Mouse (Mus musculus) heart, embryonic 13.5 days (tissue): Measurements from ENCODE around the gene Casr. TPM values are rescaled to one million over a fixed set of nuclear protein-coding genes. Genes with fewer than 3 reads are reported as not detected.

Experiments
- ATAC-seq: fragments of 200-750 bp; cut with Nextera tagmentation; 2 replicates; pipeline ENCODE4 v1.8.0; 2017; ENCODE audit warnings: moderate TSS enrichment; ENCODE audit not compliant: insufficient number of reproducible peaks, low FRiP score, low TSS enrichment; ENCODE audit errors: extremely low read depth
- H3K27ac ChIP-seq: fragments of 300-500 bp; sonication (generic); replicated peaks from 2 replicates; pipeline ENCODE4 v1.5.1; 2015; ENCODE audit warnings: moderate library complexity, mild to moderate bottlenecking, inconsistent platforms
- H3K27me3 ChIP-seq: fragments of 300-500 bp; sonication (generic); replicated peaks from 2 replicates; pipeline ENCODE4 v1.6.1; 2015; ENCODE audit warnings: mild to moderate bottlenecking, inconsistent platforms
- H3K36me3 ChIP-seq: fragments of 300-500 bp; sonication (generic); 2 replicates; pipeline ENCODE4 v1.6.1; 2015; ENCODE audit warnings: mild to moderate bottlenecking, inconsistent platforms
- H3K4me1 ChIP-seq: fragments of 300-500 bp; sonication (generic); 2 replicates; pipeline ENCODE4 v1.6.1; 2015; ENCODE audit warnings: inconsistent platforms
- H3K4me2 ChIP-seq: fragments of 300-500 bp; sonication (generic); 2 replicates; pipeline ENCODE4 v1.6.1; 2015; ENCODE audit warnings: inconsistent platforms, mild to moderate bottlenecking, moderate library complexity
- H3K4me3 ChIP-seq: fragments of 300-500 bp; sonication (generic); 2 replicates; pipeline ENCODE4 v1.5.1; 2015; ENCODE audit warnings: moderate library complexity, mild to moderate bottlenecking, inconsistent platforms
- H3K9ac ChIP-seq: fragments of 300-500 bp; sonication (generic); 2 replicates; pipeline ENCODE4 v1.6.1; 2015; ENCODE audit warnings: inconsistent platforms, mild to moderate bottlenecking, moderate library complexity
- H3K9me3 ChIP-seq: fragments of 300-500 bp; sonication (generic); 2 replicates; pipeline ENCODE4 v1.6.1; 2016; ENCODE audit warnings: inconsistent platforms
- WGBS: fragments of 180-500 bp; shearing (Covaris S2); methylation state at CpG from one replicate; pipeline ENCODE4 v1.1.7; 2015; ENCODE audit warnings: mixed read lengths; 5-methylcytosine and 5-hydroxymethylcytosine counted together
- polyA plus RNA-seq: library from polyadenylated mRNA; unstranded; fragments of >200 nt; fragmentation: Nextera tagmentation; extraction: Ambion mirVana; gene quantifications from 2 replicates; pipeline ENCODE4 v1.2.1, GENCODE M21; 2015

The Casr gene
- polyA plus RNA-seq, 1 experiment from 2014 or later: 0.07 TPM

DNA sequence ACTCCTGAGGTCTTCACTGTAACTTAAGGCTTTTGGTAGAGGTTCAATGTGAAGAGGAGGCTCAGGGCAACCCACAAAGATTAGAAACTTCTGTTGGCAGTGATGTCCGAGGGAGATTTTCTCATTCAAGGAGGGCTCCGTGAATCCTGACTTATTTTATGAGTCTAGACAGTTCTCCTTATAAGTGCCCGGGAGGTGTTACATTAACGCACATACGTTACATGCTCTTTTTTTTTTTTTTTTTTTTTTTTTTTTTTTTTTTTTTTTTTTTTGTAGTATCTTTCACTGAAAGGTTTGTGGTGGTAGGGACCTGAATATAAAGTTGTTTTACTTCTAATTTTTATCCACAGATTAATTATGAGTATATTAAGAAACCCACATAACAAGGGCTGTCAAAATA, 54.6 kb downstream of the Casr start:
- 78% methylated on average over 5 of the region's 5 CpGs for WGBS
- Histone ChIP-seq H3K27ac (no peak overlapping the region), H3K9me3 (no peaks in the 10 kb centered on the region)

DNA sequence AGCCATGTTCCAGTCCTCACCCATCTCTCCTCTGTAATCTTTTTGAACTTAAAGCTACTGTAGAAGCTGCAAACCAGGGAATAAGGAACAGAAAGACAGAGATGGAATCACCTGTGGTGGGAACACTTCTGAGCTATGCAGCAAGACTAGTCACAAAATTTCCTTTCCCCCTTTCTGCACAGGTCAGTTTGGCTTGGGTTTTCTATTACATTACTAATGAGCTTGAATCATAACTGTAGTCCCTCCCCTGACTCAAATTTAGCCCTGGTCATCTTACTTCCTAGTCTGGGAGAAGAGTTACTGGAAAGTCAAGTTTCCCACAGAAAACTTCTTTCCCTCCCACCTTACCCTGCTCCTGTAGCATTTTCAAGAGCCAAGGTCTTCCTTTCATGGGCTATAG, 55.1 kb downstream of the Casr start:
- H3K9me3 ChIP-seq: no peaks in the 10 kb centered on the region
- no peaks in the 10 kb centered on the region for H3K36me3 ChIP-seq
- ATAC-seq: no peak
- H3K4me1 ChIP-seq: no peaks in the 10 kb centered on the region
- H3K27me3 ChIP-seq: no peaks in the 10 kb centered on the region
- no peak overlapping the region for H3K9ac ChIP-seq
- H3K4me2 ChIP-seq: no peak overlapping the region
- H3K4me3 ChIP-seq: no peak overlapping the region
- no peak overlapping the region for H3K27ac ChIP-seq

More for the DNA sequence above, 54.6 kb downstream of the Casr start:
- Histone ChIP-seq H3K27me3 (no peaks in the 10 kb centered on the region), H3K4me2 (no peak overlapping the region), H3K36me3 (no peaks in the 10 kb centered on the region), H3K4me1 (no peaks in the 10 kb centered on the region), H3K9ac (no peak overlapping the region), H3K4me3 (no peak overlapping the region)
- ATAC-seq: no peak

DNA sequence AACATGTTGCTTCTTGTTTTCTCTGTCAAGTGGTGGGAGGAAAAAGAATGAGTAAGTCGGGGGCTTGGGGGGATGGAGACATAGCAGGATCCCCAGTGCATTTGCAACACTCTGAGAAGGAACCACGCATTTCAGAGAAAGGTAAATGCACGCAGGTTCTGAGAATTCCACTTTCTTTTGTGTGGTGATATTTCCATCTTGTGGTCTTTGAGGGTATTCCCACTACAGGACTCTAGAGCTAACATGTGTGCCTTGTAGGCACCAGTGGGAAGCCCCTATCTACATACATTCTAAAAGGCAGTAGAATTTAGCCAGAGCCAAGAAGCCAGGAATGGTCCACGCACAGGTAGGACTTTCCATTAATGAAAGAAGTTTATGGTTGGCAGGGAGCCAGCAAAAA, 56.0 kb downstream of the Casr start:
- H3K36me3 ChIP-seq: no peaks in the 10 kb centered on the region
- H3K4me2 ChIP-seq: no peak overlapping the region
- H3K9ac ChIP-seq: no peak overlapping the region
- ATAC-seq: no peak
- no peaks in the 10 kb centered on the region for H3K4me1 ChIP-seq
- H3K4me3 ChIP-seq: no peak overlapping the region
- WGBS: 47% methylated on average over 4 of the region's 4 CpGs
- H3K27me3 ChIP-seq: no peaks in the 10 kb centered on the region
- H3K27ac ChIP-seq: no peak overlapping the region
- H3K9me3 ChIP-seq: no peaks in the 10 kb centered on the region

DNA sequence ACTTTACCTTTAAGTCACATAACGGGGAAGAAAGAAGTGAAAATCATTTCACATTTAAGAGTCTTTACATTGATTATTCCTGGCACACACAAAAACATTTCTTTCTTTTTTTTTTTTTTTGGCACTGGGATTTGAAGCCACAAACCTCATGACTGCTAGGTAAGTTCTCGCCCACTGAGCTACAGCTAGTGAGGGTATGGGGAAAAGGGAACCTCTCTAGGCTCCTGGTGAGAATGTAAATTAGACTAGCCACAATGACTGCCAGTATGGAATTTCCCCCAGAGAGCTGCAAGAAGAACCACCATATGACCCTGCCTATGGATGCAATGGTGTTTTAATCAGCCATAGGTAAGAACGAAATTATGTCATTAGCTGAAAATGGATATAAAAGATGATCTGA, 56.8 kb downstream of the Casr start:
- H3K9ac ChIP-seq: no peak overlapping the region
- WGBS: 64% methylated on average over 3 of the region's 3 CpGs

DNA sequence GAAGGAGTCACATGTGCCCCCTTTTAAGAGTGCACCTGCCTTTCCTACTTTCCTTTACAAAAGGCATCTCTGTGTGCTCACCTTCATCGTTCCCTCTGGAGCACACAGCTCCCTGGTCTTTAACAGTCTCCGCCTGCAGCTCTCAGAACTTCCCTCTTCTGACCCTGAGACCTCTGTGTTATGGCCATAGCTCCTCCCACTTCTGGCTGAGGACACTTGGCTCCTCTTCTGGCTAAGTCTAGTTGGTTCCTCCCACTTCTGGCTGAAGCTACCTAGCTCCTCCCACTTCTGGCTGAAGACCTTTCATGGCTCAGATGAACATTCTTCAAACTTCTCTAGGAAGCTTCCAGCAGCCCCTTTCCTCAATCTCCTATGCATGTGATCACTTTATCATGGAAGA, 59.7 kb downstream of the Casr start:
- ATAC-seq: no peak
- H3K4me1 ChIP-seq: no peaks in the 10 kb centered on the region
- WGBS: 70% methylated on average over 2 of the region's 2 CpGs

More for the DNA sequence above, 56.8 kb downstream of the Casr start:
- H3K4me2 ChIP-seq: no peak overlapping the region
- H3K27me3 ChIP-seq: no peaks in the 10 kb centered on the region
- ATAC-seq: no peak
- no peaks in the 10 kb centered on the region for H3K4me1 ChIP-seq
- H3K9me3 ChIP-seq: no peaks in the 10 kb centered on the region
- H3K36me3 ChIP-seq: no peaks in the 10 kb centered on the region
- no peak overlapping the region for H3K4me3 ChIP-seq
- H3K27ac ChIP-seq: no peak overlapping the region

DNA sequence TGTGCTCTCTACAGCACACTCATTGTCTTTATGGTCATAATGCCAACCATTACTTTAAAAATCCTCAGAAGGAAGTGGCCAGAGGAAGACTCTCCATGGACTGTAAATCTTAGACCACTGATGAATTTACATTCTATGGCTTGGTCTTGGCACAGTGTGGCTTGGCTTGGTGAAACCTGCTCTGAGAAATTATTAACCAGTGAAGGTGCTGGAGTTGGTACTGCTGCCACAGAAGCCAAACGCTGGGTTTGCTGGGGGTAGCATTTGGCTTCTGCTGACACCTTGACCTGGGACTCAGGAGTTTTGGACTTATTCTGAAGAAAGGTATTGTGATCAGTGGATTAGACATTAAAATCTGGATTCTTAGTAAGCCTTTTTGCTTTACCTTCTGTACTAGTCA, 69.5 kb downstream of the Casr start:
- whole genome bisulfite sequencing: 84% methylated on average over 1 of the region's 1 CpGs
- Histone ChIP-seq H3K4me3 (no peak overlapping the region), H3K9ac (no peak overlapping the region), H3K36me3 (no peaks in the 10 kb centered on the region), H3K9me3 (no peaks in the 10 kb centered on the region), H3K27ac (no peak overlapping the region), H3K4me2 (no peak overlapping the region), H3K4me1 (no peaks in the 10 kb centered on the region), H3K27me3 (no peaks in the 10 kb centered on the region)
- ATAC-seq: no peak

More for the DNA sequence above, 59.7 kb downstream of the Casr start:
- Histone ChIP-seq H3K9ac (no peak overlapping the region), H3K4me3 (no peak overlapping the region), H3K36me3 (no peaks in the 10 kb centered on the region), H3K9me3 (no peaks in the 10 kb centered on the region), H3K4me2 (no peak overlapping the region), H3K27me3 (no peaks in the 10 kb centered on the region), H3K27ac (no peak overlapping the region)

DNA sequence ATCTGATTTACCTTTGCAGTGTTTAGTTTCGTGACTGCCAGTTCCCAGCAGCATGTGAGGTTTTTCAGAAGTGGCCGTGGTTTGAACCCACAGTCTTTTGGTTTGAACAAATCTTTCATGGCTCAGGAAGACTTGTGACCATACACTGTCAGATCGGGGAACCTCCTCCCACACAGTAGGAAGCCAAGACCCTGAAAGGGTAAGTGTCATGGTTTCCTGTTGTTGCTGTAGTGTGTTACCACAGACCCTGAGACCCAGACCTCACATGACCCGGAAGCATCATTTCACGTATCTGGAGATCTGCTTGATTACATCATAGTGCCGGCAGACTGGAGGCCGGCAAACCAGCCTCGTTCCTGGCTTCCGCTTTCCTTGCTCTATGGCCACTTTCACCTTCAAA, 85.1 kb downstream of the Casr start:
- Histone ChIP-seq H3K9me3 (no peaks in the 10 kb centered on the region), H3K9ac (no peak overlapping the region), H3K36me3 (no peaks in the 10 kb centered on the region), H3K27me3 (0 out of 2 replicates have a peak, but pooled peaks cover 5% of the 10 kb centered on the region), H3K4me2 (no peak overlapping the region), H3K4me1 (no peaks in the 10 kb centered on the region), H3K4me3 (no peak overlapping the region), H3K27ac (no peak overlapping the region)
- ATAC-seq: no peak
- WGBS: 69% methylated on average over 9 of the region's 9 CpGs

DNA sequence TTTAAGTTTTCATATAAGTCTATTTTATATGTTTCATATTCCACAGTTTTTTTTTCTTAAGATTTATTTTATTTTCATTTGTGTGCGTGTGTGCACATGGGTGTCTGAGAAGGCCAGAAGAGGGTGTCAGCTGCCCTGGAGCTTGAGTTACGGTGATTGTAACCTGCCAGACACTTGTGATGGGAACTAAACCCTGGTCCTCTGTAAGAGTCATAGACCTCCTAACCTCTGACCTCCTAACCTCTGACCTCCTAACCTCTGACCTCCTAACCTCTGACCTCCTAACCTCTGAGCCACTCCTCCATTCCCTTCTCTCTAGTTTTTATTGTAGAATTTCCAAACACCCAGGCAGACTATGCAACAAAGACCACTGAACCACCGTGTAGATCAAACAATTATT, 86.4 kb downstream of the Casr start:
- Histone ChIP-seq H3K4me1 (no peaks in the 10 kb centered on the region), H3K27ac (no peak overlapping the region), H3K4me3 (no peak overlapping the region), H3K9ac (no peak overlapping the region), H3K9me3 (no peaks in the 10 kb centered on the region), H3K27me3 (0 out of 2 replicates have a peak, but pooled peaks cover 5% of the 10 kb centered on the region), H3K4me2 (no peak overlapping the region), H3K36me3 (no peaks in the 10 kb centered on the region)
- WGBS: 77% methylated on average over 3 of the region's 3 CpGs
- no peak for ATAC-seq

DNA sequence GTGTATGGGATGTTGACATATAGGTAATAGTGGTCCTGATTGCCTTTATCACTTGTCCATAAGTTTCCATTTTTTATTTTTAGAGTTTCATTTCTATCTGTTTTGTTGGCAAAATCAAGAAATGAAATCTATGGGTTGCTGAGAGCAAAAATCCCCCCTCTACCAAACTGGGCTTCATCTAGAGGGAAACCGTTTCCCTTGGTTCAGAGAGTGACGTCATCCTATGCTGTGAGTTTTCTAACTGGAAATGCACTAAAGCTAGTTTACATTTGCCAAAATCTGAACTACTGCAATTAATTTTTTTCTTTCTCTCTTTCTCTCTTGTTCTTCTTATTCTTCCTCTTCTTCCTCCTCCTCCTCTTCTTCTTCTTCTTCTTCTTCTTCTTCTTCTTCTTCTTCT, 87.1 kb downstream of the Casr start:
- WGBS: 63% methylated on average over 2 of the region's 2 CpGs
- no peak overlapping the region for H3K4me3 ChIP-seq
- no peak overlapping the region for H3K27ac ChIP-seq
- no peak for ATAC-seq
- no peaks in the 10 kb centered on the region for H3K4me1 ChIP-seq
- no peak overlapping the region for H3K9ac ChIP-seq
- H3K27me3 ChIP-seq: 0 out of 2 replicates have a peak, but pooled peaks cover 5% of the 10 kb centered on the region
- H3K9me3 ChIP-seq: no peaks in the 10 kb centered on the region
- H3K4me2 ChIP-seq: no peak overlapping the region
- H3K36me3 ChIP-seq: no peaks in the 10 kb centered on the region

DNA sequence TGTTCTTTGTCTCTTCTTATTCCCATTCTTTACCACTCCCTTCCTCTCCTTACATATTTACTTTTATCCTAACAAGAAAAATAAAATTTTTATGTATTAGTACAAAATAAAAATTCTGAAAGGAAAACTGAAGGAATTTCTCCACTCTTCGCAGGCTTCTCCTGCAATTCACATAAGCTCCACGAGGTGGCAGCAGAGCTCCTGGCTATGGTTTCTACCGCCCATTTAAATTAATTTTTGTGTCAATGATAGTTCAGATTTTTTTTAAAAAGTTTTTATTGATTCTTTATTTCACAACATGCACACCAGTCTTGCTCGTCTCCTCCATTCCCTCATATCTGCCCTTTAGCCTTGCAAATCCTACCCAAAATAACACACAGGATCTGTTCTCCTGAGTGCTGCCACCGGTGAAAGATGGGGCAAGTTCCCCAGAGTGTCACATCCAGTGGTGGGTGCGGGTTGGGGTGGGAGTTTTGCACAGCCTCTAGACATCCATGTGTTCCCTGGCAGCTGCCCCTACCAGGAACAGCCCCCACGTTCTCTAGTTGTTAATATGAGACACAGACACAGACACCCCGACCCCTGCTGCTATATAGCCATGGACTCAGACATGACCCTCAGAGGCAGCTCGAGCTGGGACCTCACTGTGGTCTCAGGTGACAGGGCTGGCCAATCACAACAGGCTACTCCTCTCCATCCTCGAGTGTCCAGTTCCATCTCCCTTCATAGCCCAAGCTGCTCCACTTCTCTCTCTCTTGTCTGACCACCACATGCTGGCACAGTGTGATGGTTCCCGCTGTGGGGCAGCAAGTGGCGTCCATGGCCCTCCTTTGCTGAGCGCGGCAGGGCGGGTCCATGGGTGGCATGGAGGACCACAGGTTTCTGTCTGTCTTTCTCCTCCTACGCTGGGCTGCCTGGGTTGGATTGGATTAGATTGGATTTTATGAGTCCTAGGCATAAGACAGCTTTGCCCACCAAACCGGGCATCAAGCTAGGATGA, 88.4 kb downstream of the Casr start:
- Histone ChIP-seq H3K36me3 (no peaks in the 10 kb centered on the region), H3K27ac (no peak overlapping the region), H3K27me3 (0 out of 2 replicates have a peak, but pooled peaks cover 5% of the 10 kb centered on the region), H3K4me2 (no peak overlapping the region), H3K9ac (no peak overlapping the region), H3K4me3 (no peak overlapping the region), H3K9me3 (0 out of 2 replicates have a peak, but pooled peaks cover 3% of the 10 kb centered on the region), H3K4me1 (no peaks in the 10 kb centered on the region)
- no peak for ATAC-seq
- 41% methylated on average over 17 of the region's 17 CpGs for WGBS

DNA sequence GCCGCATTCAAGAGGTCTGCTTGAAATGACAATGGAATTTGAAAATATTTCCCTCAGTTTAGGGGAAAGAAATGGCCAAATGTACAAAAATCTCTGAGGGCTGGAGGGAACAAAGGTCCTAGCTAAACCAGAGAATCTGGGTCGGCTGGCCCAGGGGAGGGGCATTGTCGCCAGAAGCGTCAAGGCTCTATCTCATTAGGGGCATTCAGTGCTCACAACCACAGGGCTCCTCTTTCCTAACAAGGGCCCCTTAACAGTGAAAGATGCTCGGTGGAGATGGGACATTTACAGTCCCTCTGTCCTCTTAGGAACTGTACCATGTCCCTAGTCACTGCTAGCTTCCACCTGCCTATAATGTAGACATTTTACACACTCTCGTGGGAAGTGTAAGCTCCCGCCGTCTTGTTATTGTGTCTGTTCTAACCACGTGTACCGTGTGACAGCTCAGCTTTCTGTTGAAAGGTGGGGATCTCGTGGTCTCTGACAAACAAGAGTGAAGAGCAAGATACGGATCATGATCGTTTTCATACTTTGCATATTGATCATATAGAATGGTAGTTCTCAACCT, 90.8 kb downstream of the Casr start:
- Histone ChIP-seq H3K9ac (no peak overlapping the region), H3K4me3 (no peak overlapping the region), H3K27ac (no peak overlapping the region), H3K4me1 (no peaks in the 10 kb centered on the region), H3K9me3 (0 out of 2 replicates have a peak, but pooled peaks cover 3% of the 10 kb centered on the region), H3K27me3 (0 out of 2 replicates have a peak, but pooled peaks cover 5% of the 10 kb centered on the region), H3K36me3 (no peaks in the 10 kb centered on the region), H3K4me2 (no peak overlapping the region)
- no peak for ATAC-seq
- WGBS: 56% methylated on average over 13 of the region's 13 CpGs
